ENCODE assay signal across 9 mouse cellular contexts in the genomic region with DNA sequence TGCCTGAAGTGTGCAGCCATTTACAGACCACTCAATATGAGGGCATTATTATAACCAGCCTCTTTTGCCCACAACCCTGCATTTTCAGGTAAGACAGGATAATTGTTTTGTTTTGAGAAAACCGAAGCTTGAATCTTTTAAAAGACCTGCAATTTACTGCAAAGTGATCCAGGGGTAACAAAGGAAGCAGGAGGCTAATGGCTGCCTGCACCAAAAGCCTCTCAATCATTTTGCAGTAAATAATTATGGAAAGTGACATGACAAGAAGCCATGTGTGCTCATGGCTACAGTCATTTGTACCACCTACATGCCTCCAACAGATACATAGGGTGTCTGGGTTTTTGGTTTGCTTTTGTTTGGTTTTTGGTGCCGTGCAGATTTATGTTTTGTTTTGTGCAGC. TPM values are rescaled to one million over a fixed set of nuclear protein-coding genes. Genes with fewer than 3 reads are reported as not detected.
DNase-seq lines count a peak whose midpoint lies in the region; ATAC-seq and TF ChIP-seq lines count a peak whose summit lies in the region.
"Had no signal": no experiment of that assay in that cellular context is flagged by ENCODE, and none has a peak within 500 bp of the region (broad histone marks: within the 10 kb centered on the region; RNA-seq: fewer than 3 reads in every experiment).

No protein-coding gene starts in this region.

- no peaks in the 10 kb centered on the region for H3K9me3 ChIP-seq in limb, embryonic 10.5 days (replicated peaks)
- H3K9me3 ChIP-seq in neural tube, embryonic 14.5 days (ENCODE audit: control insufficient read depth, low read length): no peaks in the 10 kb centered on the region

- no peak for ATAC-seq in neural tube, embryonic 14.5 days (ENCODE audit: low read depth)

- H3K4me2 ChIP-seq in neural tube, embryonic 14.5 days (ENCODE audit: low read depth, low read length): peak overlapping the region; percentile 97

- peaks cover 65% of the 10 kb centered on the region for H3K36me3 ChIP-seq in limb, embryonic 10.5 days
- no peaks in the 10 kb centered on the region; the same call in 1 of the 2 replicates for H3K36me3 ChIP-seq in neural tube, embryonic 14.5 days (ENCODE audit: control insufficient read depth, insufficient read depth, low read length)

- DNase-seq in layer of hippocampus, adult 2 months (ENCODE audit: low spot score in 2 of 2): no peak
- no peak for DNase-seq in layer of hippocampus, postnatal 25 days (ENCODE audit: extremely low spot score in 1 of 2, low spot score in 1 of 2)
- peak; percentile 24 for DNase-seq in limb, embryonic 10.5 days (ENCODE audit: low spot score)
- no peak for DNase-seq in left cerebral cortex, adult 18-20 months (ENCODE audit: low spot score in 2 of 2)
- no peak for DNase-seq in cerebellum, postnatal 36 days
- no peak for DNase-seq in frontal cortex, postnatal 10 days (ENCODE audit: low spot score in 2 of 2)
- DNase-seq: lung, adult 2 months had no signal

- 0 out of 2 replicates have a peak overlapping the region, but pooled peaks have one; percentile 37 for H3K27ac ChIP-seq in layer of hippocampus, adult 2 months
- no peak overlapping the region; the same call in 1 of the 2 replicates for H3K27ac ChIP-seq in embryonic fibroblast, embryonic 13.5 days (ENCODE audit: insufficient read depth, low read length)
- no peak overlapping the region for H3K27ac ChIP-seq in limb, embryonic 10.5 days
- H3K27ac ChIP-seq in neural tube, embryonic 14.5 days (ENCODE audit: low read depth, low read length): peak overlapping the region; percentile 48; the same call in 1 of the 2 replicates

- H3K9ac ChIP-seq in neural tube, embryonic 14.5 days (replicated peaks; ENCODE audit: low read depth, low read length): peak overlapping the region; percentile 43; the same call in 1 of the 2 replicates

- WGBS in limb, embryonic 10.5 days: 89% methylated on average over 2 of the region's 2 CpGs
- 36% methylated on average over 2 of the region's 2 CpGs for WGBS in neural tube, embryonic 14.5 days

- TF ChIP-seq POLR2A in embryonic fibroblast, embryonic 13.5 days (IDR thresholded peaks at IDR 0.05; ENCODE audit: low read depth, low read length): no peak

- no peaks in the 10 kb centered on the region for H3K27me3 ChIP-seq in limb, embryonic 10.5 days (ENCODE audit: low read depth, poor library complexity, severe bottlenecking)
- no peaks in the 10 kb centered on the region for H3K27me3 ChIP-seq in neural tube, embryonic 14.5 days (ENCODE audit: control insufficient read depth, insufficient read depth, low read length)

- no peak for TF ChIP-seq CTCF in layer of hippocampus, adult 2 months (conservative IDR thresholded peaks at IDR 0.05)
- TF ChIP-seq CTCF in embryonic fibroblast, embryonic 13.5 days (IDR thresholded peaks at IDR 0.05; ENCODE audit: borderline replicate concordance, insufficient read depth, low read length): no peak

- H3K4me3 ChIP-seq in layer of hippocampus, adult 2 months: peak overlapping the region; percentile 83
- peak overlapping the region; percentile 53 for H3K4me3 ChIP-seq in embryonic fibroblast, embryonic 13.5 days (ENCODE audit: insufficient read depth, low read length)
- H3K4me3 ChIP-seq in limb, embryonic 10.5 days: peak overlapping the region; percentile 98
- peak overlapping the region; percentile 96 for H3K4me3 ChIP-seq in neural tube, embryonic 14.5 days (ENCODE audit: low read depth, low read length)

- peaks cover 9% of the 10 kb centered on the region; the same call in 1 of the 2 replicates for H3K4me1 ChIP-seq in embryonic fibroblast, embryonic 13.5 days (ENCODE audit: control insufficient read depth, insufficient read depth, low read length)
- H3K4me1 ChIP-seq in limb, embryonic 10.5 days: peaks cover 48% of the 10 kb centered on the region
- H3K4me1 ChIP-seq in neural tube, embryonic 14.5 days (ENCODE audit: control insufficient read depth, insufficient read depth, low read length): peaks cover 52% of the 10 kb centered on the region

RNA-seq across cellular contexts. Expression of gene Purb, which starts 4.7 kb away (rescaled TPM):
- 100 to 1,000 TPM; 234 to 240 TPM for total RNA-seq in layer of hippocampus, adult 2 months (2021)
- total RNA-seq in layer of hippocampus, postnatal 25 days (2021): 100 to 1,000 TPM; 253 to 270 TPM
- polyA plus RNA-seq in embryonic fibroblast, embryonic 13.5 days (2011; ENCODE audit: insufficient read length, low read depth, missing spikeins): 38.7 and 43.2 TPM in 2 replicates
- polyA plus RNA-seq in limb, embryonic 10.5 days (2016; fragmentation: Nextera tagmentation; extraction: Ambion mirVana): 15.9 and 17.9 TPM in 2 replicates
- polyA plus RNA-seq in neural tube, embryonic 14.5 days (2014; fragmentation: Nextera tagmentation; extraction: Ambion mirVana): 11.4 and 11.6 TPM in 2 replicates
- 100 to 1,000 TPM; 248 to 265 TPM for total RNA-seq in left cerebral cortex, adult 18-20 months (2021)

RNA-seq across cellular contexts. Expression of gene H2afv, which starts 26.8 kb away (rescaled TPM):
- total RNA-seq in layer of hippocampus, adult 2 months (2021): 10 to 100 TPM; 43.6 to 47.3 TPM
- 10 to 100 TPM; 40.9 to 42.0 TPM for total RNA-seq in layer of hippocampus, postnatal 25 days (2021)
- 55.9 and 74.5 TPM in 2 replicates for polyA plus RNA-seq in embryonic fibroblast, embryonic 13.5 days (2011; ENCODE audit: insufficient read length, low read depth, missing spikeins)
- 583 and 781 TPM in 2 replicates for polyA plus RNA-seq in limb, embryonic 10.5 days (2016; fragmentation: Nextera tagmentation; extraction: Ambion mirVana)
- 188 and 234 TPM in 2 replicates for polyA plus RNA-seq in neural tube, embryonic 14.5 days (2014; fragmentation: Nextera tagmentation; extraction: Ambion mirVana)
- total RNA-seq in left cerebral cortex, adult 18-20 months (2021): 10 to 100 TPM; 41.4 to 42.5 TPM

RNA-seq across cellular contexts. Expression of gene Myo1g, which starts 49.7 kb away (rescaled TPM):
- under 1 TPM; 0.59 to 0.91 TPM for total RNA-seq in layer of hippocampus, adult 2 months (2021)
- under 1 TPM; 0.20 to 0.47 TPM for total RNA-seq in layer of hippocampus, postnatal 25 days (2021)
- polyA plus RNA-seq in embryonic fibroblast, embryonic 13.5 days (2011; ENCODE audit: insufficient read length, low read depth, missing spikeins): 0.11 TPM in 1 of 2 replicates, not detected in the other
- polyA plus RNA-seq in limb, embryonic 10.5 days (2016; fragmentation: Nextera tagmentation; extraction: Ambion mirVana): 0.80 and 0.86 TPM in 2 replicates
- polyA plus RNA-seq in neural tube, embryonic 14.5 days (2014; fragmentation: Nextera tagmentation; extraction: Ambion mirVana): 0.16 and 0.59 TPM in 2 replicates
- under 1 TPM; 0.23 to 0.49 TPM for total RNA-seq in left cerebral cortex, adult 18-20 months (2021)

RNA-seq across cellular contexts. Expression of gene Ppia, which starts 55.8 kb away (rescaled TPM):
- 1,000 to 10,000 TPM; 1,589 to 1,677 TPM for total RNA-seq in layer of hippocampus, adult 2 months (2021)
- 1,000 to 10,000 TPM; 1,673 to 1,893 TPM for total RNA-seq in layer of hippocampus, postnatal 25 days (2021)
- 2,412 and 2,425 TPM in 2 replicates for polyA plus RNA-seq in embryonic fibroblast, embryonic 13.5 days (2011; ENCODE audit: insufficient read length, low read depth, missing spikeins)
- polyA plus RNA-seq in limb, embryonic 10.5 days (2016; fragmentation: Nextera tagmentation; extraction: Ambion mirVana): 5,840 and 6,698 TPM in 2 replicates
- 4,020 and 4,257 TPM in 2 replicates for polyA plus RNA-seq in neural tube, embryonic 14.5 days (2014; fragmentation: Nextera tagmentation; extraction: Ambion mirVana)
- total RNA-seq in left cerebral cortex, adult 18-20 months (2021): 1,000 to 10,000 TPM; 1,850 TPM

Comparison
In these comparisons a context has a peak if more than half of its experiments do, and no peak if none do; other contexts are left out.
1. H3K27ac ChIP-seq: peak in layer of hippocampus, adult 2 months (single experiment) and neural tube, embryonic 14.5 days (single experiment); none in embryonic fibroblast, embryonic 13.5 days (single experiment) and limb, embryonic 10.5 days (single experiment).
2. Peak in every context shown above with its lines, with median percentiles within 50 percentile points of each other: H3K4me3 ChIP-seq.